Mouse (Mus musculus) spleen, adult 2 months (tissue): Measurements from ENCODE around the gene Cemip2. TPM values are rescaled to one million over a fixed set of nuclear protein-coding genes. Genes with fewer than 3 reads are reported as not detected.

Experiments used
- DNase-seq, 2 experiments: peaks; one replicate each; pipeline versions ENCODE4 v3.0.0 to v3.0.0-alpha.2; 2012 to 2021; ENCODE audit warnings: low spot score in 2 of 2, low read depth in 1 of 2
- H3K27ac ChIP-seq: fragments of 200-500 bp; 2 replicates; pipeline ENCODE4 v1.5.1; 2012; ENCODE audit warnings: low read length, inconsistent platforms; ENCODE audit not compliant: insufficient read depth
- H3K27me3 ChIP-seq: fragments of 200-500 bp; 2 replicates; pipeline ENCODE4 v1.6.1; 2012; ENCODE audit warnings: mild to moderate bottlenecking, moderate library complexity, low read length, inconsistent platforms; ENCODE audit not compliant: control insufficient read depth, insufficient read depth
- H3K36me3 ChIP-seq: fragments of 200-500 bp; 2 replicates; pipeline ENCODE4 v1.6.1; 2012; ENCODE audit warnings: mild to moderate bottlenecking, low read length, inconsistent platforms; ENCODE audit not compliant: control insufficient read depth, insufficient read depth
- H3K4me1 ChIP-seq: fragments of 200-500 bp; 2 replicates; pipeline ENCODE4 v1.6.1; 2011; ENCODE audit warnings: inconsistent platforms; ENCODE audit not compliant: control insufficient read depth, insufficient read depth, insufficient read length
- H3K4me3 ChIP-seq: fragments of 200-500 bp; 2 replicates; pipeline ENCODE4 v1.5.1; 2011; ENCODE audit warnings: mild to moderate bottlenecking, inconsistent platforms; ENCODE audit not compliant: insufficient read depth, insufficient read length; ENCODE audit errors: extremely low read depth
- CTCF ChIP-seq: fragments of 200-500 bp; IDR thresholded peaks from 2 replicates; pipeline ENCODE4 v1.5.1; 2011; ENCODE audit warnings: mild to moderate bottlenecking, inconsistent platforms; ENCODE audit not compliant: insufficient read depth, insufficient read length, insufficient replicate concordance; ENCODE audit errors: extremely low read depth
- POLR2A ChIP-seq: fragments of 200-500 bp; IDR thresholded peaks from 2 replicates; pipeline ENCODE4 v1.6.1; 2011; ENCODE audit warnings: low read depth, low read length, inconsistent platforms
- WGBS: fragments of 180-500 bp; shearing (Covaris S2); methylation state at CpG from one replicate; pipeline ENCODE4 v1.1.7; 2018; 5-methylcytosine and 5-hydroxymethylcytosine counted together
- polyA plus RNA-seq: library from polyadenylated mRNA; depleted of rRNA; stranded (reverse); fragments of >200 nt; gene quantifications from 2 replicates; pipeline ENCODE4 v1.2.3, GENCODE M21; 2012

The Cemip2 gene
- polyA plus RNA-seq, 1 experiment, result 2.5 TPM

DNA sequence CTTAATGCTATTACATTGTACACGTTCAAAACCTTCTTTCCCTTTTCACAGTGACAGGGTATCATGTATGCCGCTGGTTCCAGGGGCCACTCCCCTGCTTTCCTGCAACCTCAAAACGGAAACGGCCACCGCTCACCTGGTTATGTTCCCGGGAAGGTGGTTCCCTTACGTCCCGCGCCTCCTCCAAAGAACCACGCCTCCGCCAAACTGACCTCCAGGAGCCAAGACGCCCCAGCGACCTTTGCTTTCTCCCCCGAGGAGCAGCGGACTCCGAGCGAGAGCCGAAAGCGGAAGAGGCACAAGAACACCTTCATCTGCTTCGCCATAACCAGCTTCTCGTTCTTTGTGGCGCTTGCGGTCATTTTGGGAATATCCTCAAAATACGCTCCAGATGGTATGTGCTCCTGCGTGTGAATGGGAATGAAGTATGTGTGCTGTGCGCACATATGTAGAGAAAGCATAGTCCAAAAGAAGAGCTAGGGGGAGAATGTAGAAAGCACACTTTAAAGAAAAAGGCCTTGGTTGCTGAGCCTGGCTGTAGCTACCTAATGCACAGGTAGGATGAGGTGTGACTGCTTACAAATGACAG is 14.5 kb downstream of the Cemip2 start:
- Histone ChIP-seq H3K27ac (no peak overlapping the region), H3K27me3 (no peaks in the 10 kb centered on the region), H3K4me1 (no peaks in the 10 kb centered on the region), H3K36me3 (peaks cover 1% of the 10 kb centered on the region), H3K4me3 (no peak overlapping the region)
- DNase-seq, result no peak
- TF ChIP-seq POLR2A (no peak), CTCF (no peak)
- WGBS, result 95% methylated on average over 26 of the region's 26 CpGs

GRCm38 (mm10) chr19:21794569-21794968 is 16.4 kb downstream of the Cemip2 start:
- H3K27ac ChIP-seq, result no peak overlapping the region
- 93% methylated on average over 3 of the region's 3 CpGs for WGBS
- no peak overlapping the region for H3K4me3 ChIP-seq
- no peaks in the 10 kb centered on the region for H3K4me1 ChIP-seq
- TF ChIP-seq CTCF (no peak), POLR2A (no peak)
- peaks cover 1% of the 10 kb centered on the region for H3K36me3 ChIP-seq
- H3K27me3 ChIP-seq, result no peaks in the 10 kb centered on the region
- no peak for DNase-seq

GRCm38 (mm10) chr19:21796333-21796732 is 18.2 kb downstream of the Cemip2 start:
- Histone ChIP-seq H3K27me3 (no peaks in the 10 kb centered on the region), H3K4me3 (no peak overlapping the region), H3K4me1 (no peaks in the 10 kb centered on the region), H3K27ac (no peak overlapping the region), H3K36me3 (peaks cover 1% of the 10 kb centered on the region)
- TF ChIP-seq CTCF (no peak), POLR2A (no peak)
- WGBS, result 57% methylated on average over 5 of the region's 5 CpGs
- no peak for DNase-seq

GRCm38 (mm10) chr19:21798700-21799099 is 20.6 kb downstream of the Cemip2 start:
- TF ChIP-seq POLR2A, result no peak
- TF ChIP-seq CTCF, result no peak
- Histone ChIP-seq H3K36me3 (peaks cover 1% of the 10 kb centered on the region; the same call in 1 of the 2 replicates), H3K27ac (no peak overlapping the region), H3K4me3 (no peak overlapping the region), H3K27me3 (no peaks in the 10 kb centered on the region), H3K4me1 (no peaks in the 10 kb centered on the region)
- DNase-seq, result no peak
- WGBS, result 85% methylated on average over 3 of the region's 3 CpGs

- WGBS, result 74% methylated on average over 13 of the region's 13 CpGs
- TF ChIP-seq CTCF (no peak), POLR2A (no peak)
- Histone ChIP-seq H3K27me3 (no peaks in the 10 kb centered on the region), H3K27ac (no peak overlapping the region), H3K4me1 (no peaks in the 10 kb centered on the region), H3K36me3 (peaks cover 3% of the 10 kb centered on the region; the same call in 1 of the 2 replicates), H3K4me3 (no peak overlapping the region)
- no peak for DNase-seq
These were observed 21.6 kb downstream of the Cemip2 start for GRCm38 (mm10) chr19:21799410-21800373.

DNA sequence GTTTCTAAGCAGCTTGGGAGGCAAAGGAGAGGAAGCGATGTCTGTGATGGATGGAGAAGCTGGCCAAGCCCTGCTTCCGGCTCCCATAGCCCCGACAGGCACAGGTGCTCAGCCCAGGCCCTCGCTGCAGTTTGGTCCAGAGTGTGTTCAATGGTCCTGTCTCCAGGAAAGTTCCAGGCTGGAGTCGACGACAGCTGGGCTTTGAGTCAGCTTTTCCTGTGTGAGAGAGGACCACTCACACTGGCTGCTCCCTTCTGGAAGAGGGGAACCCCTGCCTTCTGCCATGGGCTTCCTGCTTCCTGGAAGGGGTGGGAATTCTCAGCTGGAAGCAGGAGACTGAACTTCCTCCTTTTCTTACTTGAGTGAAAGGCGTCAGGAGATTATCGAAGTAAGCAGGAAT is 26.3 kb downstream of the Cemip2 start:
- DNase-seq, result no peak
- Histone ChIP-seq H3K27me3 (no peaks in the 10 kb centered on the region), H3K4me3 (no peak overlapping the region), H3K4me1 (no peaks in the 10 kb centered on the region), H3K27ac (no peak overlapping the region), H3K36me3 (peaks cover 7% of the 10 kb centered on the region)
- WGBS, result 87% methylated on average over 8 of the region's 8 CpGs
- TF ChIP-seq POLR2A, result no peak
- TF ChIP-seq CTCF, result no peak

- no peak for DNase-seq
- WGBS, result 93% methylated on average over 3 of the region's 3 CpGs
These were observed 27.2 kb downstream of the Cemip2 start for GRCm38 (mm10) chr19:21805305-21805704.

More at GRCm38 (mm10) chr19:21805305-21805704, 27.2 kb downstream of the Cemip2 start:
- Histone ChIP-seq H3K36me3 (peaks cover 7% of the 10 kb centered on the region), H3K4me1 (no peaks in the 10 kb centered on the region), H3K27me3 (no peaks in the 10 kb centered on the region), H3K4me3 (no peak overlapping the region), H3K27ac (no peak overlapping the region)
- no peak for TF ChIP-seq CTCF
- TF ChIP-seq POLR2A, result no peak
